Mouse (Mus musculus) liver, postnatal 0 days (tissue): ENCODE data around the gene Irgc1. TPM values are rescaled to one million over a fixed set of nuclear protein-coding genes. Genes with fewer than 3 reads are reported as not detected.
A peak's percentile ranks its signal among the peaks of the same experiment; 100 is the strongest.
"Not testable (repeated sequence)": the region's sequence is repeated elsewhere in the genome, so short reads cannot be mapped to it uniquely, and the experiment has no call there.

Experiments used
- ATAC-seq: fragments of 200-750 bp; cut with Nextera tagmentation; 2 replicates; pipeline ENCODE4 v1.8.0; 2017; ENCODE audit warnings: mild to moderate bottlenecking, moderate library complexity
- DNase-seq: peaks from one replicate; pipeline ENCODE4 v3.0.0-alpha.2; 2016
- H3K27ac ChIP-seq: fragments of 300-500 bp; sonication (generic); 2 replicates; pipeline ENCODE4 v1.5.1; 2014; ENCODE audit warnings: antibody characterized with exemption, moderate library complexity, mild to moderate bottlenecking, low read depth
- H3K27me3 ChIP-seq: fragments of 300-500 bp; sonication (generic); 2 replicates; pipeline ENCODE4 v1.6.1; 2014; ENCODE audit warnings: low read length, control low read depth, mixed read lengths; ENCODE audit not compliant: insufficient read depth
- H3K36me3 ChIP-seq: fragments of 300-500 bp; sonication (generic); replicated peaks from 2 replicates; pipeline ENCODE4 v1.6.1; 2014; ENCODE audit warnings: mild to moderate bottlenecking, control low read depth, low read length, moderate library complexity, mixed read lengths; ENCODE audit not compliant: insufficient read depth
- H3K4me1 ChIP-seq: fragments of 300-500 bp; sonication (generic); 2 replicates; pipeline ENCODE4 v1.6.1; 2014; ENCODE audit warnings: antibody characterized with exemption, mild to moderate bottlenecking, control low read depth; ENCODE audit not compliant: insufficient read depth
- H3K4me2 ChIP-seq: fragments of 300-500 bp; sonication (generic); 2 replicates; pipeline ENCODE4 v1.6.1; 2014; ENCODE audit warnings: low read depth, mild to moderate bottlenecking, low read length, moderate library complexity, mixed read lengths
- H3K4me3 ChIP-seq: fragments of 300-500 bp; sonication (generic); 2 replicates; pipeline ENCODE4 v1.5.1; 2014; ENCODE audit warnings: low read depth, low read length
- H3K9ac ChIP-seq: fragments of 300-500 bp; sonication (generic); replicated peaks from 2 replicates; pipeline ENCODE4 v1.6.1; 2014; ENCODE audit warnings: mild to moderate bottlenecking, moderate library complexity
- H3K9me3 ChIP-seq: fragments of 300-500 bp; sonication (generic); 2 replicates; pipeline ENCODE4 v1.6.1; 2016; ENCODE audit warnings: mild to moderate bottlenecking, control low read depth, low read length, mixed read lengths
- CTCF ChIP-seq: sonication (generic); IDR thresholded peaks from 2 replicates; pipeline ENCODE4 v1.5.1; 2016; ENCODE audit warnings: antibody characterized with exemption, low read depth
- EP300 ChIP-seq: IDR thresholded peaks from 2 replicates; pipeline ENCODE4 v1.6.1; 2016; ENCODE audit warnings: antibody characterized with exemption, low read depth, mild to moderate bottlenecking
- WGBS: fragments of 180-500 bp; shearing (Covaris S2); extraction: QIAGEN DNeasy Blood & Tissue Kit; methylation state at CpG from one replicate; pipeline ENCODE4 v1.1.7; 2014; ENCODE audit not compliant: insufficient replicate concordance; 5-methylcytosine and 5-hydroxymethylcytosine counted together
- polyA plus RNA-seq: library from polyadenylated mRNA; unstranded; fragments of >200 nt; fragmentation: Nextera tagmentation; extraction: Ambion mirVana; gene quantifications from 2 replicates; pipeline ENCODE4 v1.2.1, GENCODE M21; 2015

Irgc1 gene
- polyA plus RNA-seq, 1 experiment from 2014 or later: 0.18 TPM

GRCm38 (mm10) chr7:24410831-24411230 is 41.3 kb downstream of the Irgc1 start:
- no peak overlapping the region for H3K9ac ChIP-seq
- 0 out of 2 replicates have a peak, but pooled peaks cover 2% of the 10 kb centered on the region for H3K4me1 ChIP-seq
- DNase-seq: no peak
- no peaks in the 10 kb centered on the region for H3K27me3 ChIP-seq
- H3K9me3 ChIP-seq: no peaks in the 10 kb centered on the region
- ATAC-seq: no peak
- TF ChIP-seq CTCF: no peak
- WGBS: 68% methylated on average over 3 of the region's 3 CpGs
- no peak overlapping the region for H3K4me3 ChIP-seq
- no peak overlapping the region for H3K27ac ChIP-seq
- H3K4me2 ChIP-seq: no peak overlapping the region
- peaks cover 16% of the 10 kb centered on the region for H3K36me3 ChIP-seq

GRCm38 (mm10) chr7:24410123-24410522 is 42.0 kb downstream of the Irgc1 start:
- TF ChIP-seq CTCF (no peak), EP300 (no peak)
- DNase-seq (no peak), ATAC-seq (no peak)
- Histone ChIP-seq H3K4me1 (0 out of 2 replicates have a peak, but pooled peaks cover 2% of the 10 kb centered on the region), H3K27me3 (no peaks in the 10 kb centered on the region), H3K9me3 (no peaks in the 10 kb centered on the region), H3K4me2 (no peak overlapping the region), H3K9ac (no peak overlapping the region), H3K36me3 (peaks cover 22% of the 10 kb centered on the region), H3K27ac (no peak overlapping the region), H3K4me3 (no peak overlapping the region)
- 90% methylated on average over 6 of the region's 6 CpGs for WGBS

GRCm38 (mm10) chr7:24408186-24408585 is 43.9 kb downstream of the Irgc1 start:
- H3K4me2 ChIP-seq: no peak overlapping the region
- no peak for TF ChIP-seq CTCF
- TF ChIP-seq EP300: no peak
- H3K9ac ChIP-seq: no peak overlapping the region
- no peak overlapping the region for H3K4me3 ChIP-seq
- H3K36me3 ChIP-seq: peaks cover 37% of the 10 kb centered on the region
- peaks cover 5% of the 10 kb centered on the region; the same call in 1 of the 2 replicates for H3K4me1 ChIP-seq
- H3K9me3 ChIP-seq: no peaks in the 10 kb centered on the region
- H3K27me3 ChIP-seq: no peaks in the 10 kb centered on the region
- ATAC-seq (no peak), DNase-seq (no peak)
- H3K27ac ChIP-seq: no peak overlapping the region
- 92% methylated on average over 9 of the region's 9 CpGs for WGBS

DNA sequence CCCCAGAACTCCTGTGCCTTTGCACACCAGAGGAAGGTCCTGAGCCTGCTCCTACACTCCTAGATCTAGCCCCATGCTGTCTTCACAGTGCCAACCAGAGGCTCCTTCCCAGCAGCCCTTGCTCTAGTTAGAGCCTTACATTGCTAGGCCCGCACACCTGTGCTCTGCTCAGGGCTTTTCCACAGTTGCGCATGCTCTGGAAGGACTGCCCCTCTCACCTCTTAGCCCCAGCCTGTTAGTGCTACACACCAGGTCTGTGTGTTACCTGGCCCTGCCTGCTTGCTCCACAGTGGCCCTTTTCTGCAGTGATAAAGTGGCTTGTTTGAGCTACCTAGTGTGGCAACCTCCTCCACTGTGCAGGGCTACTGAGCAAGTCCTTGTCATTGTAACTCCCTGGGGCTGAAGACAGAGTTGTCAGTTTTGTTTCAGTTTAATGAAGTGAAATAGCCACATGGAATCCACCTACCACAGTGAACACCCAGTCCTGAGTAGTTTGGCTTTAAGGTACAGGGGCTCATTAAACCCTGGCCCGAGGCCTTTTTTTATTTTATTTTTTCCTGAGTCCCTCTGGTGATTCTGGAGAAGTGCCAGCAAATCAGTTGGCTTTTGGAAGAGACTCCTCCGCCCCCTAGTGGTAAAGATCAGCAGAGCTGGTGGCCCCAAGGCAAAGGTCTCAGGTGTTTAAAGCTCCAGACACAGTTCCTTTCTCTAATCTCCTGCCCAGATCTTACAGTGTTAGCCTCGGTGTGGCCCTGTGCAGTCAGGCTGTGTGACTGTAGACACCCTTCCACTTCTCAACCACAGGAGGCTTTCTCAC is 45.4 kb downstream of the Irgc1 start:
- H3K4me2 ChIP-seq: no peak overlapping the region

DNA sequence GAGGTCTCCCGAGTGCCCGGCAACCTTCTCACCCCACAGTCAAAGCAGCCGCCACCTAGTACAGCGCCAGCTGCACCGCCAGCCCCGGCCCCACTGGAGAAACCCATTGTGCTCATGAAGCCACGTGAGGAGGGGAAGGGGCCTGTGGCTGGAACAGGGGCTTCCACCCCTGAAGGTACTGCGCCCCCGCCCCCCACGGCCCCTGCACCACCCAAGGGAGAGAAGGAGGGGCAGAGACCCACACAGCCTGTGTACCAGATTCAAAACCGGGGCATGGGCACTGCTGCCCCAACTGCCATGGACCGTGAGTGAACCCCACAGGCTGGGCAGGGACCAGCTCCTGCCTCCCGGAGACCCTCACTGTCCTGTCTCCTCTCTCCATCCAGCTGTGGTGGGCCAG is 46.4 kb downstream of the Irgc1 start:
- WGBS: 92% methylated on average over 13 of the region's 13 CpGs

More for the DNA sequence above, 45.4 kb downstream of the Irgc1 start:
- H3K4me1 ChIP-seq: peaks cover 5% of the 10 kb centered on the region; the same call in 1 of the 2 replicates
- H3K4me3 ChIP-seq: no peak overlapping the region
- H3K36me3 ChIP-seq: peaks cover 42% of the 10 kb centered on the region
- DNase-seq (peak; percentile 81), ATAC-seq (peak; percentile 50)
- no peak overlapping the region for H3K9ac ChIP-seq
- no peaks in the 10 kb centered on the region for H3K27me3 ChIP-seq
- no peaks in the 10 kb centered on the region; the same call in 1 of the 2 replicates for H3K9me3 ChIP-seq
- H3K27ac ChIP-seq: no peak overlapping the region
- TF ChIP-seq CTCF: peak; percentile 88
- TF ChIP-seq EP300: no peak
- WGBS: 37% methylated on average over 5 of the region's 5 CpGs

DNA sequence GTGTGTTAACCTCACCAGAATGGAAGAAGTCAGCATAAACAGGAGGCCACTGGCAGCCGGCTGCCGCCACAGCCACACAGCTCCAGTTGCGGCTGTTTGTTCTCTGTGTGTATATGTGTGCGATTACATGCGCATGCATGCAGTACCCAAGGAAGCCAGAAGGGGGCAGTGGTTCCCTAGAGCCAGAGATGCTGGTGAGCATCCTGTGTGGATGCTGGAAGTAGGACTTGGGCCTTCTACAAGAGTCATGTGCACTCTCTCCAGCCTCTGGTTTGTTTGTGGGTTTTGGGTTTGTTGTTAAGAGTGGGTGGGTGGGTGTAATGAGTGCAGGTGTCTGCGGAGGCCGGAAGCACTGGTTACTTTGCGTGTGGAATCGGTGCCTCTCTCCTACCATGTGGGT is 49.2 kb downstream of the Irgc1 start:
- Histone ChIP-seq H3K27ac (no peak overlapping the region), H3K4me1 (peaks cover 9% of the 10 kb centered on the region), H3K4me3 (no peak overlapping the region), H3K4me2 (no peak overlapping the region), H3K9ac (no peak overlapping the region), H3K36me3 (peaks cover 35% of the 10 kb centered on the region), H3K27me3 (no peaks in the 10 kb centered on the region), H3K9me3 (no peaks in the 10 kb centered on the region; the same call in 1 of the 2 replicates)
- TF ChIP-seq EP300: no peak
- peak; percentile 67 for TF ChIP-seq CTCF
- ATAC-seq (no peak), DNase-seq (peak; percentile 51)
- WGBS: 95% methylated on average over 9 of the region's 9 CpGs

More for the DNA sequence above, 46.4 kb downstream of the Irgc1 start:
- Histone ChIP-seq H3K9me3 (no peaks in the 10 kb centered on the region; the same call in 1 of the 2 replicates), H3K4me2 (no peak overlapping the region), H3K27me3 (no peaks in the 10 kb centered on the region), H3K27ac (no peak overlapping the region), H3K4me1 (peaks cover 9% of the 10 kb centered on the region), H3K36me3 (peaks cover 42% of the 10 kb centered on the region), H3K4me3 (no peak overlapping the region), H3K9ac (no peak overlapping the region)
- ATAC-seq (no peak), DNase-seq (no peak)
- TF ChIP-seq CTCF (no peak), EP300 (no peak)

- peak overlapping the region; percentile 51 for H3K4me3 ChIP-seq
- H3K27ac ChIP-seq: peak overlapping the region; percentile 95; the same call in 1 of the 2 replicates
- ATAC-seq, DNase-seq, H3K27me3 ChIP-seq, H3K9me3 ChIP-seq: not testable (repeated sequence)
- peaks cover 23% of the 10 kb centered on the region for H3K36me3 ChIP-seq
- H3K4me1 ChIP-seq: peaks cover 21% of the 10 kb centered on the region
- H3K9ac ChIP-seq: peak overlapping the region; percentile 66
- H3K4me2 ChIP-seq: peak overlapping the region; percentile 79
- WGBS: 74% methylated on average over 4 of the region's 4 CpGs
Measured at GRCm38 (mm10) chr7:24400489-24400888, 51.6 kb downstream of the Irgc1 start.
